Mouse (Mus musculus) C2C12 (cell line): ENCODE data around the gene Bahcc1. TPM values are rescaled to one million over a fixed set of nuclear protein-coding genes. Genes with fewer than 3 reads are reported as not detected.
A peak's percentile ranks its signal among the peaks of the same experiment; 100 is the strongest.

Source experiments
- H3K27me3 ChIP-seq: one replicate; pipeline ENCODE4 v1.6.1; 2011; ENCODE audit not compliant: control insufficient read depth, insufficient read depth, insufficient read length
- H3K36me3 ChIP-seq: one replicate; pipeline ENCODE4 v1.6.1; 2011; ENCODE audit not compliant: control insufficient read depth, insufficient read depth
- H3K4me3 ChIP-seq: one replicate; pipeline ENCODE4 v1.5.1; 2011; ENCODE audit warnings: mild to moderate bottlenecking, control low read depth; ENCODE audit not compliant: poor library complexity, insufficient read depth, severe bottlenecking
- H3K79me2 ChIP-seq: one replicate; pipeline ENCODE4 v1.6.1; 2011; ENCODE audit not compliant: control insufficient read depth, insufficient read depth
- H3K79me3 ChIP-seq: one replicate; pipeline ENCODE4 v1.6.1; 2011; ENCODE audit warnings: low read depth, control low read depth
- H3ac ChIP-seq: one replicate; pipeline ENCODE3; 2011; ENCODE audit warnings: low read depth; ENCODE audit not compliant: control insufficient read depth, insufficient read length
- CEBPB ChIP-seq: IDR thresholded peaks from one replicate; pipeline ENCODE4 v1.6.1; 2011; ENCODE audit warnings: low read depth, mild to moderate bottlenecking, control low read depth, moderate library complexity
- CTCF ChIP-seq: IDR thresholded peaks from one replicate; pipeline ENCODE4 v1.5.1; 2011; ENCODE audit not compliant: control insufficient read depth, insufficient read depth, insufficient read length
- FOSL1 ChIP-seq: IDR thresholded peaks from one replicate; pipeline ENCODE4 v1.8.0; 2011; ENCODE audit warnings: mild to moderate bottlenecking, low read length; ENCODE audit not compliant: poor library complexity, insufficient read depth, severe bottlenecking
- MAX ChIP-seq: IDR thresholded peaks from one replicate; pipeline ENCODE4 v1.6.1; 2011; ENCODE audit warnings: mild to moderate bottlenecking, control low read depth
- MYOD1 ChIP-seq: IDR thresholded peaks from one replicate; pipeline ENCODE4 v1.6.1; 2011; ENCODE audit warnings: low read depth; ENCODE audit not compliant: control insufficient read depth, insufficient read length
- MYOG ChIP-seq: IDR thresholded peaks from one replicate; pipeline ENCODE4 v1.6.1; 2011; ENCODE audit not compliant: control insufficient read depth, insufficient read length; ENCODE audit errors: extremely low read depth
- USF1 ChIP-seq: IDR thresholded peaks from one replicate; pipeline ENCODE4 v1.6.1; 2011; ENCODE audit warnings: low read depth, mild to moderate bottlenecking, control low read depth, moderate library complexity
- polyA plus RNA-seq: library from polyadenylated mRNA; unstranded; fragments of >200 nt; fragmentation: generic; extraction: Trizol; gene quantifications from one replicate; pipeline ENCODE4 v1.2.1, GENCODE M21; 2012; ENCODE audit warnings: missing spikeins

Gene Bahcc1
- polyA plus RNA-seq, 1 experiment, result 10.8 TPM

GRCm38 (mm10) chr11:120263176-120263575 is 30.4 kb downstream of the Bahcc1 start:
- Histone ChIP-seq H3K27me3 (no peaks in the 10 kb centered on the region), H3K79me3 (peaks cover 21% of the 10 kb centered on the region), H3K4me3 (no peak overlapping the region), H3ac (no peak overlapping the region), H3K36me3 (peaks cover 19% of the 10 kb centered on the region), H3K79me2 (peaks cover 80% of the 10 kb centered on the region)
- TF ChIP-seq FOSL1 (no peak), MYOD1 (no peak), CTCF (no peak), MYOG (no peak), CEBPB (no peak), USF1 (no peak), MAX (no peak)

GRCm38 (mm10) chr11:120264008-120264407 is 31.3 kb downstream of the Bahcc1 start:
- H3K4me3 ChIP-seq, result no peak overlapping the region

GRCm38 (mm10) chr11:120265458-120265857 is 32.7 kb downstream of the Bahcc1 start:
- Histone ChIP-seq H3ac (no peak overlapping the region), H3K4me3 (no peak overlapping the region), H3K79me2 (peaks cover 70% of the 10 kb centered on the region), H3K36me3 (peaks cover 10% of the 10 kb centered on the region), H3K27me3 (no peaks in the 10 kb centered on the region), H3K79me3 (peaks cover 13% of the 10 kb centered on the region)
- TF ChIP-seq MYOD1, result no peak
- no peak for TF ChIP-seq CTCF
- no peak for TF ChIP-seq MAX
- TF ChIP-seq CEBPB, result no peak
- no peak for TF ChIP-seq USF1
- no peak for TF ChIP-seq FOSL1
- no peak for TF ChIP-seq MYOG

More at GRCm38 (mm10) chr11:120264008-120264407, 31.3 kb downstream of the Bahcc1 start:
- TF ChIP-seq MYOD1 (no peak), USF1 (no peak), CTCF (no peak), FOSL1 (no peak), MYOG (no peak), CEBPB (no peak), MAX (no peak)
- peaks cover 17% of the 10 kb centered on the region for H3K79me3 ChIP-seq
- peaks cover 80% of the 10 kb centered on the region for H3K79me2 ChIP-seq
- H3K36me3 ChIP-seq, result peaks cover 19% of the 10 kb centered on the region
- no peak overlapping the region for H3ac ChIP-seq
- H3K27me3 ChIP-seq, result no peaks in the 10 kb centered on the region

GRCm38 (mm10) chr11:120266259-120266758 is 33.6 kb downstream of the Bahcc1 start:
- no peak overlapping the region for H3K4me3 ChIP-seq
- H3K79me2 ChIP-seq, result peaks cover 63% of the 10 kb centered on the region
- no peaks in the 10 kb centered on the region for H3K27me3 ChIP-seq
- H3K36me3 ChIP-seq, result peaks cover 10% of the 10 kb centered on the region
- no peak overlapping the region for H3ac ChIP-seq
- TF ChIP-seq MYOG (no peak), CTCF (no peak), MYOD1 (no peak), FOSL1 (no peak), CEBPB (no peak), MAX (no peak), USF1 (no peak)
- peaks cover 13% of the 10 kb centered on the region for H3K79me3 ChIP-seq

- peaks cover 63% of the 10 kb centered on the region for H3K79me2 ChIP-seq
- TF ChIP-seq FOSL1, result no peak
- no peak overlapping the region for H3K4me3 ChIP-seq
- H3K79me3 ChIP-seq, result peaks cover 13% of the 10 kb centered on the region
- H3K27me3 ChIP-seq, result no peaks in the 10 kb centered on the region
- no peak overlapping the region for H3ac ChIP-seq
- H3K36me3 ChIP-seq, result peaks cover 14% of the 10 kb centered on the region
Observed at GRCm38 (mm10) chr11:120267274-120267673, 34.5 kb downstream of the Bahcc1 start.

- peak; percentile 64 for TF ChIP-seq FOSL1
- no peak for TF ChIP-seq CTCF
- peak; percentile 90 for TF ChIP-seq MYOD1
- TF ChIP-seq CEBPB, result no peak
- Histone ChIP-seq H3K36me3 (peaks cover 14% of the 10 kb centered on the region), H3ac (no peak overlapping the region), H3K4me3 (no peak overlapping the region), H3K27me3 (no peaks in the 10 kb centered on the region), H3K79me3 (peaks cover 13% of the 10 kb centered on the region), H3K79me2 (peaks cover 60% of the 10 kb centered on the region)
Observed at GRCm38 (mm10) chr11:120267676-120268075, 34.9 kb downstream of the Bahcc1 start.
